Mouse (Mus musculus): ENCODE measurements around the gene Gm17349. TPM values are rescaled to one million over a fixed set of nuclear protein-coding genes. Genes with fewer than 3 reads are reported as not detected.

Gene Gm17349
- polyA plus RNA-seq, 1 experiment from 2014 or later, result 3.0 TPM

- H3K4me2 ChIP-seq (replicated peaks; ENCODE audit: low read depth), result peak overlapping the region; percentile 93
- H3K36me3 ChIP-seq (ENCODE audit: control insufficient read depth, insufficient read depth), result no peaks in the 10 kb centered on the region
- 10% methylated on average over 15 of the region's 17 CpGs for WGBS
- H3K4me3 ChIP-seq (ENCODE audit: low read depth, low read length), result peak overlapping the region; percentile 51
- peaks cover 50% of the 10 kb centered on the region for H3K27me3 ChIP-seq (replicated peaks; ENCODE audit: control insufficient read depth, insufficient read depth, low read length)
- H3K27ac ChIP-seq (ENCODE audit: low read depth, low read length), result no peak overlapping the region
- no peaks in the 10 kb centered on the region for H3K4me1 ChIP-seq (replicated peaks; ENCODE audit: control insufficient read depth, insufficient read depth, low read length)
- 0 out of 2 replicates have a peak overlapping the region, but pooled peaks have one; percentile 7 for H3K9ac ChIP-seq (ENCODE audit: low read depth, low read length)
- no peaks in the 10 kb centered on the region for H3K9me3 ChIP-seq (ENCODE audit: control insufficient read depth)
- TF ChIP-seq CTCF (IDR thresholded peaks at IDR 0.05; ENCODE audit: low read depth), result no peak
- ATAC-seq, result 0 out of 2 replicates have a peak, but pooled peaks have one; percentile 5
These were observed 34.2 kb downstream of the Gm17349 start for GRCm38 (mm10) chr15:99670964-99671670.

GRCm38 (mm10) chr15:99670154-99670821 is 35.0 kb downstream of the Gm17349 start, which contains the start of gene Asic1:
TSS of gene Asic1 (plus strand) at chr15:99670368.
- Histone ChIP-seq H3K36me3 (ENCODE audit: control insufficient read depth, insufficient read depth) (no peaks in the 10 kb centered on the region), H3K9ac (ENCODE audit: low read depth, low read length) (0 out of 2 replicates have a peak within 1 kb of the TSS, but pooled peaks have one; percentile 7), H3K27me3 (replicated peaks; ENCODE audit: control insufficient read depth, insufficient read depth, low read length) (peaks cover 56% of the 10 kb centered on the region), H3K4me3 (ENCODE audit: low read depth, low read length) (peak within 1 kb of the TSS; percentile 51), H3K4me2 (replicated peaks; ENCODE audit: low read depth) (peak within 1 kb of the TSS; percentile 93), H3K9me3 (ENCODE audit: control insufficient read depth) (no peaks in the 10 kb centered on the region), H3K27ac (ENCODE audit: low read depth, low read length) (no peak within 1 kb of the TSS), H3K4me1 (replicated peaks; ENCODE audit: control insufficient read depth, insufficient read depth, low read length) (no peaks in the 10 kb centered on the region)
- TF ChIP-seq CTCF (IDR thresholded peaks at IDR 0.05; ENCODE audit: low read depth), result peak; percentile 29
- ATAC-seq, result peak; percentile 57; the same call in 1 of the 2 replicates
- under 1% methylated on average over 52 of the region's 74 CpGs for WGBS

GRCm38 (mm10) chr15:99669392-99669791 is 35.9 kb downstream of the Gm17349 start:
- Histone ChIP-seq H3K9me3 (ENCODE audit: control insufficient read depth) (no peaks in the 10 kb centered on the region), H3K27me3 (replicated peaks; ENCODE audit: control insufficient read depth, insufficient read depth, low read length) (peaks cover 56% of the 10 kb centered on the region), H3K36me3 (ENCODE audit: control insufficient read depth, insufficient read depth) (no peaks in the 10 kb centered on the region), H3K27ac (ENCODE audit: low read depth, low read length) (no peak overlapping the region), H3K4me2 (replicated peaks; ENCODE audit: low read depth) (no peak overlapping the region), H3K9ac (ENCODE audit: low read depth, low read length) (no peak overlapping the region), H3K4me1 (replicated peaks; ENCODE audit: control insufficient read depth, insufficient read depth, low read length) (no peaks in the 10 kb centered on the region), H3K4me3 (ENCODE audit: low read depth, low read length) (no peak overlapping the region)
- no peak for ATAC-seq
- no peak for TF ChIP-seq CTCF (IDR thresholded peaks at IDR 0.05; ENCODE audit: low read depth)
- WGBS, result 9% methylated on average over 1 of the region's 1 CpGs

- no peaks in the 10 kb centered on the region for H3K9me3 ChIP-seq (ENCODE audit: control insufficient read depth)
- TF ChIP-seq CTCF (IDR thresholded peaks at IDR 0.05; ENCODE audit: low read depth), result peak; percentile 94
- WGBS, result 3% methylated on average over 12 of the region's 12 CpGs
These were observed 36.4 kb downstream of the Gm17349 start for GRCm38 (mm10) chr15:99668881-99669280.

GRCm38 (mm10) chr15:99667544-99667943 is 37.7 kb downstream of the Gm17349 start:
- Histone ChIP-seq H3K36me3 (ENCODE audit: control insufficient read depth, insufficient read depth) (no peaks in the 10 kb centered on the region), H3K4me1 (replicated peaks; ENCODE audit: control insufficient read depth, insufficient read depth, low read length) (peaks cover 3% of the 10 kb centered on the region), H3K4me3 (ENCODE audit: low read depth, low read length) (no peak overlapping the region), H3K9me3 (ENCODE audit: control insufficient read depth) (no peaks in the 10 kb centered on the region), H3K9ac (ENCODE audit: low read depth, low read length) (no peak overlapping the region), H3K4me2 (replicated peaks; ENCODE audit: low read depth) (no peak overlapping the region), H3K27ac (ENCODE audit: low read depth, low read length) (no peak overlapping the region), H3K27me3 (replicated peaks; ENCODE audit: control insufficient read depth, insufficient read depth, low read length) (peaks cover 54% of the 10 kb centered on the region)
- 100% methylated on average over 2 of the region's 2 CpGs for WGBS
- ATAC-seq, result no peak
- 0 out of 2 replicates have a peak, but pooled peaks have one; percentile 23 for TF ChIP-seq CTCF (IDR thresholded peaks at IDR 0.05; ENCODE audit: low read depth)

More at GRCm38 (mm10) chr15:99668881-99669280, 36.4 kb downstream of the Gm17349 start:
- H3K27me3 ChIP-seq (replicated peaks; ENCODE audit: control insufficient read depth, insufficient read depth, low read length), result peaks cover 56% of the 10 kb centered on the region
- no peak overlapping the region for H3K9ac ChIP-seq (ENCODE audit: low read depth, low read length)
- no peak overlapping the region for H3K27ac ChIP-seq (ENCODE audit: low read depth, low read length)
- no peak for ATAC-seq
- no peak overlapping the region for H3K4me2 ChIP-seq (replicated peaks; ENCODE audit: low read depth)
- H3K4me1 ChIP-seq (replicated peaks; ENCODE audit: control insufficient read depth, insufficient read depth, low read length), result peaks cover 3% of the 10 kb centered on the region
- no peaks in the 10 kb centered on the region for H3K36me3 ChIP-seq (ENCODE audit: control insufficient read depth, insufficient read depth)
- no peak overlapping the region for H3K4me3 ChIP-seq (ENCODE audit: low read depth, low read length)

Measured in intestine, postnatal 0 days (tissue).